Mouse (Mus musculus) right cerebral cortex, postnatal 14 days (tissue): ENCODE results near the gene Zdhhc11.
"Not testable (repeated sequence)": the region's sequence is repeated elsewhere in the genome, so short reads cannot be mapped to it uniquely, and the experiment has no call there.

Experiments used
- DNase-seq: peaks from one replicate; pipeline ENCODE4 v3.0.0; 2022

The Zdhhc11 gene

GRCm38 (mm10) chr13:73963551-73963950 is at the start of gene Zdhhc11:
Zdhhc11 (plus strand) TSS chr13:73963851.
- no peak for DNase-seq

DNA sequence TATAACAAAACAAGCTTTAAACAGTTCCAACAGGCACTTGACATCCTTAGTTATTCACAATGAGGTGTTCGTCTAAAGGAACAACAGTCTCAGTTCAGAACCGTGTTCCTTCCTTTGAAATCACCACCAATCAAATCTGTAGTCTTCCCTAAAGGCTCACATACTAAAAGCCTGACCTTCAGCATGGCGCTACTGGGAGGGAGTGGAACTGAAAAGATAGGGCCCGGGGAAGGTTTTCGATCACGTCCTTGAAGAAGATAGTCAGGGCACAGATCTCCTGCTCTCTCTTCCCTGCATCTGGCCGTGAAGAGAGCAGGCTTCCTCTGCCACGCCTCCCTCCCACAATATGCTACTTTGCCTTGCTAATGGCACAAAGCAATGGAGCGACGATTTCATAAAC is 31.4 kb upstream of the Zdhhc11 start:
- no peak for DNase-seq

DNA sequence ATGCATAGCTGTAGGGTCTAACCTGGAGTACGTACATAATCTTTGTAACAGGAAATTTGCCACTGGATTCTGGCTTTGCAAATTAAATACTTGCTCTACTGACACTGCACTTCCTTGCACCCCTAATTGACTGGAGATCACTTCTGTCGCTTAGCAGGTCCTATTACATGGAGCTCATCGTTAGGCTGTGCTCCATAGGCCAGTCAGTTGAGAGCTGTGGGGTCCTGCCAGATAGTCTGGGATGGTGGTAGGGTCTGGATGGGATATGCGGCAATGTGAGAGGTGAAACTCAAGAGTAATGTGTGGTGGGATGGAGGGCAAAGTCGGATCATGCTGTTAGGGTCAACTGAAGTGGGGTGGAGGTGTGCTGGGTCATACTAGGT is 26.7 kb upstream of the Zdhhc11 start:
- no peak for DNase-seq

DNA sequence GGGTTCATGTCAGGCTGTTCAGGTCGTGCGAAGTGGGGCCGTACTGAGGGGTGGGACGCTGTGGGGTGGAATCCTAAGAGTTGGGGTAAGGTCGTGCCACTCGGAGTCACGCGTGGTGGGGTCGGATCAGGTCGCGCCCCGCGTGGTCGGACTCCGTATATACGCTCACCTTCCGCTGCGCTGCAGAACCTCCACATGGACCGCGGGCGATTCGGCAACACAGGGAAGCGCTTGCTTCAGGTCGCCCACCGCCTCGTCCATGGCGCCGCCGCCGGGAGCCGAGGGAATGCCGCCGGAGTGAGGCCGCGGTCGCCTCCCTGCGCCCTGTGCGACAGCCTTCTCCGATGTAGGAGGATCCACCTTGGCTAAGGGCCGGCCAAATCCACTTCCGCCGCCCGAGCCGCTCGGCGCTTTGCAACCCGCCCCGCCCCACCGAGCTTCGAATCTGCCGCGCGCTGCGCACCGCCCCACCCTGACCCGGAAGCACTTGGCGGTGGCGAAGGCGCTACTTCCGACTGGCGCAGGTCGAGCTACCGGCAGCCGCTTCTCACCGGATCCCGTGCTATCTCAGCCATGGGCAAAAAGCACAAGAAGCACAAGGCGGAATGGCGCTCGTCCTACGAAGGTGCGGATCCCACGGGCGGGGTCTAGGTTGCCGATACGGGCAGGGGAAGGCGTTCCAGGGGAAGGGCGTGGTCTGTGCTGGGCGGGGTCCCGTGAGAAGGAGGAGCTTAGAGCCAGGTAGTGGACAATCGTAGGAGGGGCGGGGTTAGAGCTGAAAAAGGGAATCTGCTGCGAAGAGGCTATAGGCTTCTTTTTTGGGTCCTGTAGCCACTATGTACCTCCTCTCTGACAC is 26.1 kb upstream of the Zdhhc11 start, which contains the start of the genes Trip13 and Brd9:
TSS of gene Trip13 (minus strand) at position 464 of the 856 bp plus-strand sequence.
TSS of gene Brd9 (plus strand) at position 491 of the 856 bp plus-strand sequence.
- DNase-seq, result peak; percentile 92

DNA sequence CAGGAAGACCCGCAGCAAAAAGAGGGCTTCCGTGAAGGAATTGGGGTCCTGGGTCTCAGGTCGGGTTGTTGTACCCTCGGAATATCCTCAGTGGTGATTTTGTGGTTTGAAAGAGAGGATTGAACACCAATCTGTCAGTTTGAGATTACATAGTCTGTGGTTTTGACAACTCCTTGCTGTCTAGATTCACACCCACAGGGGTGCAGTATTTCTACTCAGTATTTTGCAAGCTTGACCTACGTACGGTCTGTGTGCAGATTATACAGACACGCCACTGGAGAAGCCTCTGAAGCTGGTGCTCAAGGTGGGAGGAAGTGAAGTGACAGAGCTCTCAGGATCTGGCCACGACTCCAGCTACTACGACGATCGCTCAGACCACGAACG is 25.5 kb upstream of the Zdhhc11 start:
- DNase-seq, result no peak

- no peak for DNase-seq
Observed at GRCm38 (mm10) chr13:73939101-73939500, 24.6 kb upstream of the Zdhhc11 start.

- no peak for DNase-seq
Observed at GRCm38 (mm10) chr13:73944606-73945005, 19.0 kb upstream of the Zdhhc11 start.

DNA sequence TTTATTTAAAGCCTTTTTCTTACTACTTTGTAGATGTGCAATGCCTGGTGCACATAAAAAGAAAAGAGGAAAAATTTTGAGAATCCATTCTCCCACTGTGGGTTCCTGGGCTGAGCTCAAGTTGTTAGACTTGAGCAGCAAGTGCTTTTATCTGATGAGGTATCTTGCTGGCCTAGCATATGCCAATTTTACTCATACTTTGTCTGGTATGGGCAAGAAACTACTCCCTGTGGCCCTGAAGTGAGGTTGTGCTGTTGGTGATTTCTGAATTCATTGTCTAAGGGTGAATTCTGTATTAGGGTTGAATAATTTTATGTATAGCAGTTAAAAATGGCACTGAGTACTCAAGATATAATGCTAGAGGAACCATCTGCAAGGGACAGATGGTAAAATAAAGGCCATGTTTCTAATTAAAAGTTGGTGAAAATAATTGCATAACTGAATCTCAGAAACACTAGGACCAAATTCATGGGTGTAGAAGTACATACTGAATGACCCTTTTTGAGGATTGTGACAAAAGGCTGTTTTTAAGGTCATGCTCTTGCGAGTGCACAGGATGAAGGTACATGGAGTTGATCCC is 10.0 kb upstream of the Zdhhc11 start:
- no peak for DNase-seq

DNA sequence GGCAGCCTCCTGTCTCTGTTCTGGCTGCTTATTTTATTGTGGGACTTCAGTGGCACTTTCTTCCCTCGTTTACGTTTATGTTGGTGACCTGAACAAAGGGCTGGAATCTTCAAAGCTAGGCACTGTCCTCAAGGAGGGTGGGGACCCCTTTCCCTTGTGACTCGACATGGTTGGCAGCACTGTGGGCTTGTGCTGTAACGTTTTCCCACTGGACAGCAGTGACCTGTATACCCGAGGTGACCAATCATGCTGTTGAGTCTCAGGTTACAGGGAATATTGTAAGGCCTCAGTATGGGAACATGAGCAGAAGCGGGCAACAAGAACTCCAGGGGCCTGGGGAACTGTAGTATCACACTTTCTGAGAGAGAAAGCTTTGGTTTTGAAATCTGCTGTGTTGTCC is 9.0 kb upstream of the Zdhhc11 start:
- DNase-seq, result no peak

- no peak for DNase-seq
Observed at GRCm38 (mm10) chr13:73955531-73955930, 8.1 kb upstream of the Zdhhc11 start.

DNA sequence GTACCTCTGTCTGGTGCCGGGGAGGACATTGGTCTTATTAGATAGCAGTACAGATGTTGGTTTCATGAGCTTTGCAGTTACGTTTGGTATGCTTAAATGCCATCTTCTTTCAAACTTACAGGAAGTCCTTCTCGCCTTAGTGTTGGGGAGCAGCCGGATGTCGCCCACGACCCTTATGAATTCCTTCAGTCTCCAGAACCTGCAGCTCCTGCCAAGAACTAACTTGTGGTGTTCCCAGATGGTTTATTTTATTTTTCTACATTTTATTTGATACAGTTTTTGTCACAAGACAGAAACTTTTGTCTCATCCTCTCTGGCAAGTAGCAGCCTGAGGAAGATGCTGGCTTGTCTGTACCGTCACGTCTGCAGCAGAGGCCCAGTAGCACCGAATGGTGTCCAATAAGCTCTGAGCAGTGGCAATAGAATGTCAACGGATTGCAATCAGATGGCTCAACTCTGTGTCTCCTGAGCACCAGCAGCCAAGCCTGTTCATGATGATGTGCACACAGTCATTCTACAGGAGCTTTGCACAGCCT is 3.5 kb upstream of the Zdhhc11 start:
- no peak for DNase-seq

- DNase-seq, result no peak
Observed at GRCm38 (mm10) chr13:73961177-73961576, 2.5 kb upstream of the Zdhhc11 start.

- DNase-seq, result peak; percentile 40
Observed at GRCm38 (mm10) chr13:73970545-73971448, 7.1 kb downstream of the Zdhhc11 start.

DNA sequence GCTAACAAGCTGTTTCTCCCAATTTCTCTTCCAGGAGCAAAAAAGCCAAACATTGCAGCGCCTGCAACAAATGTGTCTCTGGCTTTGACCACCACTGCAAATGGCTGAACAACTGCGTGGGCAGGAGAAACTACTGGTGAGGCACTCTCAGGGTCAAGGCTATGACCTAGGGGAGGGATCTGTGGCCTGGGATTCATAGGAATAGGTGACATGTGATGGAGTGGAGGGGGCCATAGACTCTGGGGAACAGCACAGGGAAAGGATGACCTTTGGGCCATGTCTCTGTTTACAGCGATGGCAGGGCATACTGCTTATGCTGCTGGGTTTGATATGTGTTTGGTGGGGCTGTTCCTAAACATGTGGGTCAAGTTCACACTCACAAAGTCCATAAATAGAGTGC is 10.9 kb downstream of the Zdhhc11 start:
- no peak for DNase-seq

DNA sequence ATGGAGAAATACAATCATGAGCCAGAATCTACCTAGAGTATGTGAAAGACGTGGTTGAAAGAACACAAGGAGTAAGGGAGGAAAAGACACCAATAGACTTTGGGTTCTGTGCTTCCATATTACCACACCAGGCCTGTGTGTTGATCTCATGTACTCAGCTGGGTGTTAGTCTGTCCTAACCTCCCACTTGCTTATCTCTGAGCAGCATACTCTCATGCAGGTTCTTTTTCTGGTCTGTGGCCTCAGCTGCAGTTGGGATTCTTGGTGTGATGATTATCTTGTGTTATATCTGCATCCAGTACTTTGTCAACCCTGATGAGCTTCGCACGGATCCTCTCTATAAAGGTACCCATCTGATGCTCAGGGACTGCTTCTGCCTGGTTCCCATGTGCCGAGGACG is 13.3 kb downstream of the Zdhhc11 start:
- DNase-seq, result no peak

DNA sequence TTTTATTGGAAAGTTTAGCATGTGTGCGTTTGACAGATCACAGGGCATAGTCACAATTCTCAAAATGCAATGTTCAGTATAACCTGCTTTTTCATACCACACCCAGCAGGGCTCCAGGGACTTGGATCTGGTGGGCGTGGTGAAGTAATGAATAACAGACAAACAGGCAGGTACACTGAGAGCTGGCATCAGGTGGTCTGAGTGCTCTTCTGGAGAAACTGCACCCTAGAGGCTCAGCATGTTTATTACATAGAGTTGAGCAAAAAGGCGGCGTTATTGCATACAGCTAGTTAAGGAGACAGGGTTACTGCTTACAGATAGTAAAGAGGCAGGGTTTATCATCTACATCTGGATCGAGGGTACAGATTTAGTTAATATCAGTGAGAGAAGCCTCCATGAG is 26.7 kb downstream of the Zdhhc11 start:
- no peak for DNase-seq

DNA sequence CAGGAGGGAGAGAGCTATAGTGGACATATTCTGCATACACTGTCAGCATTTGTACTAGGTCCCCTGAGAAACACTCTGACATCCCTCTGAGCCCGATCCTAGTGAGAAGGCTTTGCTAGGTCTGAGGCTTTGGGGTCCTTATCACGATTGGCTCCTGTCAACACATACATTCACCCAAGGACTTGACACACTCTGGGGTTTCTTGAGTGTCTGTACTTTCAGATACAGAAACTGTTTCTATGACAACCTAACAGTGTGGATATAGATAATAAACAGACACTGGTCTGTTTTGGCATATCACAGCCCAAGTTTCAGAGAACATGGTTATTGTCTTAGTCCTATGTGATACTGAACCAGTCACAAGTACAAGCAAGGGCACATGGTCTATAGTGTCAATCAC is 27.1 kb downstream of the Zdhhc11 start:
- no peak for DNase-seq

DNA sequence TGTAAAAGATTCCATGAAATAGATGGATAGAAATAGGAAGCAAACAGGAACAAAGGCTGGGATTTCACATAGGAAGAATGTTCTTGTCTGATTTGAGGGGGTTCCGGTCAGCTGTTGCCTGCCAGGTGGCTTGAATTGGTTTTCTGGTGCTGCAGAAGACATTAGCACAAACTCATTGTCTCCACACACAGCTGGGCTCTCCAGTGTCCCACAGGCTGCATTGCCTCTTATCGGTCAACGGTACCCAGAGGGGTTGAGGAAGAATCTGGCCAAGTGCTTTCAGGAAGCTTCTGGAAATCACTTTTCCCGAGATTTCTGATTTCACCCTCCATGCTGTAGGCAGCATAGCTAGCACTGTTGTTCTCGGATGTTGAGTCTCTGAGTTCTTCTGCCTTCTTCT is 27.6 kb downstream of the Zdhhc11 start:
- DNase-seq, result no peak

DNA sequence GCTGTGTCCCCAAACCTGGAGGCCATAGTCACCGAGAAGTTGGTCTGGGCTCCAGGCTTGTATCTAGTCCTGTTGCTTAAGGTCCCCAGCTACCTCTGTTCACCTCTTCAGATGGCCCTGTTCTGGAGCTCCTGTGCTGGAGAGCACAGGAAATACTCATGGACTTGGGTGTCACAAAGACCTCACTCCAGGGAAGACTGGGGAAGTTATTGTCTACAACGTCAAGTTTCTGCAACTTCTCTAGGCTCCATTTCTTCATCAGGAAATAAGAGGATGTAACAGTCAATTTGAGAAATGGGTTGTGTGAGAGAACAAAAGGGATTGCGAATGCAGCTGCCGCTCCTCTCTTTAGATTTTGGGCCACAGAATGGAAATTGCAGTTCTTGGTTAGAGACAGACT is 32.8 kb downstream of the Zdhhc11 start:
- DNase-seq, result no peak

DNA sequence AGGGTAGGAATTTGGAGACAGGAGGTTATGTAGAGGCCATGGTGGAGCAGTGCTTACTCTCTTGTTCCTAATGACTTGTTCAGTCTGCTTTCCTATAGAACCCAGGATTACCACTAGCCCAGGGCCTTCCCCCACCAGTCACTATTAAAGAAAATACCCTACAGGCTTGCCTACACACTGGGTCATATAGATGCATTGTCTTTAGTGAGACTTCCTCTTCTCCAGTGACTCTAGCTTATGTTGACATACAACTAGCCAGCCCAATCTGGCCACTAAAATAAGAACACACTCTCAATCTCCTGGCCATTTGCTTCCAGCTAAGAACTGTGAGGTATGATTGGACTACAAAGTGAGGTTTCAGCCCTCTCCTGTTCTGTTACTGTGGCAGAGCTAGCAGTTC is 36.9 kb downstream of the Zdhhc11 start:
- DNase-seq, result no peak

DNA sequence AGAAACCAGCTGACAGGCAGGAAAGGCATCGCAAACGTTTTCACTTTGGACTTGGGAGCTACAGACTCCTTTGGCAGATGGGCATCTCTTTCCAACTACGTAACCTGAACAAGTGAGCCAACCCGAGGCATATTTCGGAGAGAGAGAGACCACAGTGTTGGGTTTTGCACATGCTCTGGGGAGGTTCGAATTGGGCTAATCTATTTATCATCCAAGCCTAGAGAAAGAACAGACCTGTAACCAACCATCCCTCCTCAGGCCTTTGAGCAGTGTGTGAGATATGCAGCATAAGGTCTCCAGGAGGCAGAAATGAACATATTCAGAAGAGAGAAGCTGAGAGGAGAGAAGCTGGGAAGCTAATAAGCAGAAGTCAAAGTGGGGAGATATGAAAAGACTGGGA is 37.3 kb downstream of the Zdhhc11 start:
- no peak for DNase-seq

DNA sequence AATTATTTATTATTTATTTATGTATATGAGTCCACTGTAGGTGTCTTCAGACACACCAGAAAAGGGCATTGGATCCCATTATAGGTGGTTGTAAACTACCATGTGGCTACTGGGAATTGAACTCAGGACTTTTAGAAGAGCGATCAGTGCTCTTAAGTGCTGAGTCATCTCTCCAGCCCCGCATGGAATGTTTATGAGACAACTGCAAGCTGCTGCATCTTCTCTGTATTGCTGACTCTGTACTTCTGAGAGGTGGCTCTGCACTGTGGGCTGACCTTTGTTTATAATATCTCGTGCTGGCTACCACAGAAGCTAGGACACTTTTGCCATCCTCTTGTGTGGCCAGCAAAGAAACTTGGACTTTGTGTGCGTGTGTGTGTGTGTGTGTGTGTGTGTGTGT is 37.8 kb downstream of the Zdhhc11 start:
- no peak for DNase-seq

- DNase-seq, result not testable (repeated sequence)
Observed at GRCm38 (mm10) chr13:74006881-74007280, 43.2 kb downstream of the Zdhhc11 start.
